Mouse (Mus musculus): Measurements from ENCODE around the gene Wdr95. TPM values are rescaled to one million over a fixed set of nuclear protein-coding genes. Genes with fewer than 3 reads are reported as not detected.

Wdr95 gene
- total RNA-seq, 2 experiments from 2014 or later, result 0.91 to 2.1 TPM

DNA sequence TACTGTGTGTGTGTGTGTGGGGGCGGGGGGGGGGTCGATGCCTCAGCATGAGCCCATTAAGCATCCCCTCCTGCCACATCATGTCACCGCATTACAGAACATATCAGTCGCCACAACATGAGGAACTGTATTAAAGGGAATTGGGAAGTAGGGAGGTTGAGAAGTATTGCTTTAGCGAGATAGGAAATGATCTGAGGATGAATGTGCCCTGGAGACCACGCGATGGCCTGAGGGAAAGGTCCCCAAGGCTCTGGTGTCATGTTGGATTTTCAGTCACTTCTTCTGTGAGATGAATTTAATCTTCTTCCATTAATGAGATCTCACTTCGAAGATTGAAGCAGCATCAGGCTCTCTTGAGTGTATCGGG is 130.9 kb downstream of the Wdr95 start:
- no peak for DNase-seq (ENCODE audit: low spot score in 2 of 2)

DNA sequence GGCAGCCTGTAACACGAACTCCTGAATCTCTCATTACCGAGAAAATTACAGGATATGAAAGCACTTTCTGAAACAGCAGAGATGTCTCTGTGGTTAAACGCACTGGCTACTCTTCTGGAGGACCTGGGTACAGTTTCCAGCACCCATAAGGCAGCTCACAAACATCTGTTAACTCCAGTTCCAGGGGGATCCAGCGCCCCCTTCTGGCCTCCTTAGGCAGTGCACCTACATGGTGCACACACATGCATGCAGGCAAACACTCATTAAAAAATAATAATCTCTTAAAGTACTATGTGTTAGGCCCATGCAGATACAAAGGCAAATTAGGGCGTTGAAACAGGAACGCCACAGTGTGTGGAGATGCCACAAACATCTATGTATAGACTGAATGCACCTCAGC is 132.9 kb downstream of the Wdr95 start:
- no peak for DNase-seq (ENCODE audit: low spot score in 2 of 2)

Other genes starting within 250 kb of the Wdr95 start
- 1 to 10 TPM in 1 of 2 experiments, under 1 TPM in 1; 0.78 to 1.3 TPM for gene Medag, start 116.9 kb upstream of the Wdr95 start, total RNA-seq (2021)
- under 1 TPM; 0.50 to 0.69 TPM for gene Tex26, start 89.0 kb upstream of the Wdr95 start, total RNA-seq (2021)
- 100 to 1,000 TPM; 182 to 208 TPM for gene Hsph1, start 107.7 kb downstream of the Wdr95 start, total RNA-seq (2021)
- gene B3glct, start 149.6 kb downstream of the Wdr95 start, total RNA-seq (2021), result 10 to 100 TPM; 19.7 to 24.4 TPM